Mouse (Mus musculus): ENCODE data around the gene Syce1.
"Not testable (repeated sequence)": the region's sequence is repeated elsewhere in the genome, so short reads cannot be mapped to it uniquely, and the experiment has no call there.

The Syce1 gene

GRCm38 (mm10) chr7:140765888-140766739 is 21.5 kb downstream of the Syce1 start:
- no peak for DNase-seq (ENCODE audit: low read depth, low spot score)

- DNase-seq (ENCODE audit: low read depth, low spot score): not testable (repeated sequence)
These were observed 22.3 kb downstream of the Syce1 start for GRCm38 (mm10) chr7:140765391-140765790.

GRCm38 (mm10) chr7:140763447-140764020 is 24.1 kb downstream of the Syce1 start, which contains the start of gene Cyp2e1:
Cyp2e1 (plus strand) TSS chr7:140763739.
- no peak for DNase-seq (ENCODE audit: low read depth, low spot score)

- DNase-seq (ENCODE audit: low read depth, low spot score): no peak
These were observed 27.0 kb downstream of the Syce1 start for GRCm38 (mm10) chr7:140760647-140761046.

- DNase-seq (ENCODE audit: low read depth, low spot score): no peak
These were observed 31.3 kb downstream of the Syce1 start for GRCm38 (mm10) chr7:140756151-140756854.

- DNase-seq (ENCODE audit: low read depth, low spot score): no peak
These were observed 33.1 kb downstream of the Syce1 start for GRCm38 (mm10) chr7:140754556-140754955.

- DNase-seq (ENCODE audit: low read depth, low spot score): no peak
These were observed 38.9 kb downstream of the Syce1 start for GRCm38 (mm10) chr7:140748827-140749160.

- DNase-seq (ENCODE audit: low read depth, low spot score): no peak
These were observed 39.4 kb downstream of the Syce1 start for GRCm38 (mm10) chr7:140748116-140748826.

- no peak for DNase-seq (ENCODE audit: low read depth, low spot score)
These were observed 40.2 kb downstream of the Syce1 start for GRCm38 (mm10) chr7:140747402-140747801.

- no peak for DNase-seq (ENCODE audit: low read depth, low spot score)
These were observed 54.5 kb downstream of the Syce1 start for GRCm38 (mm10) chr7:140733162-140733561.

All from retina, postnatal 7 days (tissue).